Mouse (Mus musculus) testis, adult 2 months (tissue): ENCODE data around the gene Pip4k2b.

Source experiments
- CTCF ChIP-seq: fragments of 200-500 bp; IDR thresholded peaks from 2 replicates; pipeline ENCODE4 v1.5.1; 2012; ENCODE audit warnings: low read depth, mild to moderate bottlenecking, inconsistent platforms, low read length, moderate library complexity; ENCODE audit not compliant: control insufficient read depth, insufficient read depth, insufficient replicate concordance
- POLR2A ChIP-seq: fragments of 200-500 bp; IDR thresholded peaks from 2 replicates; pipeline ENCODE4 v1.6.1; 2012; ENCODE audit warnings: low read depth, mild to moderate bottlenecking, inconsistent platforms, low read length, moderate library complexity; ENCODE audit not compliant: control insufficient read depth

DNA sequence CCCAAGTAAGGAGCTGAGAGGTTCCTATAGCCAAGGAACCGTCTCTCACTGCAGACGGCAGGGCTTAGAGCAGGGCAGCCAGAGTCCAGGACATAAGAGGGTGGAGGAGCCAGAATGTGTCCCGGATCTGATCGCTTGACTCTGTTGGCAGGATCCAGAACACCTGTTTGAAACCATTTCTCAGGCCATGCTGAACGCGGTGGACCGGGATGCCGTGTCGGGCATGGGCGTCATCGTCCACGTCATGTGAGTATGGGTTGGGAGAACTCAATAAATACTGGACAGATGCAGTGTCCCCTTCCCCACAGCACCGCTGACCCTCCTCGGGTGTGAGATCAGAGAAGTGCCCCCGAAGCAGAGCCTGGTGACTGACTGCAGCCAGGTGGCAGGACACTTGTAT, 32.2 kb downstream of the Pip4k2b start:
- TF ChIP-seq CTCF (no peak), POLR2A (no peak)
